Mouse (Mus musculus): ENCODE measurements around the gene Rpa3. TPM values are rescaled to one million over a fixed set of nuclear protein-coding genes. Genes with fewer than 3 reads are reported as not detected.

The Rpa3 gene
- 57.1 and 60.7 TPM in 2 replicates for polyA plus RNA-seq (2012; rRNA removed)

DNA sequence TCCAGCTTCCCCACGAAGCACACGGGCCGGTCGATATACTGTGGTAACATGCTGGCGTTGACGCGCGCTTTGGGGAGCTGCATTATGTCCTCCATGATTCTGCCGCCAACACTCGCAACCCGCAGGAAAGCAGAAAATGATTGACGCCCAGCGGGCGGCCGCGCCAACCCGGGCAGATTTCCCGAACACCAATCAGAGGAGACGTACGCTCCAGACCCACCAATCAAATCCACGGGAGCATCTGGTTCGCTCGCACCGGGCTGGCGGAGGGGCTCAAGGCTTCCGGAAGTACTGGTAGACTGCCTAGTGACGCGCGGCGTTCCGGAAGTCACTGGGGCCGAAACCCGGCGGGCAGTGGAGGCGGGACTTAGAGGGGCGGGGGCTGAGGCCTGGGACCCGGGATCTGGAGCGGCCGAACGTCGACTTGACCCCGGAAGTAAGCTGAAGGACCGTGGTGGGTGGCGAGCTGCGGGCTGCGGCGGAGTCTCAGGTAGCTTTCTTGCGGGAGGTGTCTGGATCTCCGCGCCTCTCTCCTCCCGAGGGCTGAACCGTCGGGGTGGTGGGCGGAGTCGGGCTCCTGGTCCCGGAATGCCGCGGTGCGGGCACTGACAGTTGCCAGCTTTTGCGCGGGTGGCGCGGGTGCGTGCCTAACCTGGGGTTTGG, at the start of gene Rpa3, which contains the start of the genes Umad1 and Gm45062:
TSS of gene Rpa3 (minus strand) at position 170 of the 663 bp plus-strand sequence.
TSS of gene Umad1 (plus strand) at position 285 of the 663 bp plus-strand sequence.
TSS of gene Gm45062 (plus strand) at position 447 of the 663 bp plus-strand sequence.

DNA sequence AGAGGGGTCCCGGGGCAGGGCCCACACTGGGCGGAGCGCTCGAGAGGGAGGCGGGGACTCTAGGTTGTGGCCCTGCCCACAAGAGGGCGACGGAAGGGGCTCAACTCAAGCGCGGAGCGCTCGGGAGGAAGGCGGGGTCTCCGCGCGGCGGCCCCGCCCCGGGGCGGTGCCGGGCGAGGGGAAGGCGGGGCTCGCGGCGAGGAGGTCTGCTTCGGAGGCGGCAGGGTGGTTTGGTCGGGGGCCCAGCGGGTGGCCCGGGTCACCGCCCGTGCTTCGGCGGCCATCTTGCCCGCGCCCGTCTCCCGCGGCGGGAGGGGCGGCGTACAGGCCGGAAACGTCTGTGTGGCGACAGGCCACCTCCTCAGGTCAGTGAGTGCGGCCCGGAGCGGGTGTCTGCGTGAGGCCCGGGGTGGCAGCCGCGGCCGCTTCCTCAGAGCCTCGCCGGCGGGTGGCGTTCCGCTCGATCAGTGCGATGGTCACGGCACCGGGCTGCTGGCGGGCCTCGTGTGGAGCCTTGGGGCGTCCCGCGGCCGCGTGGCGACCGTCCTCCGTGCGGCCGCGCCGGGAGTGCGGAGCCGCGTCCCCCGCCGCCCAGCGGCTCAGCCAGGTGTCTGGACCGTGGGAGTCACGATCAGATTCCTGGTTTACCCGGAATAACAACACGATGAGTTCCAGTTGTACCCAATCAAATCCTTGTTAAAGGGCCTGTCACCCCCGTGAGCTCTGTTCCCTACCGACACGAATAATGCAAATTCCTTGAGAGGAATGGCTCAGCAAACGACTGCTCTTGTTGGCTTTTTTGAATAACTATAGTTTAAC, 49.7 kb downstream of the Rpa3 start, which contains the start of gene Mios:
TSS of gene Mios (plus strand) at position 176 of the 819 bp plus-strand sequence.

Other genes starting within 250 kb of the Rpa3 start
- gene Col28a1, start 66.6 kb downstream of the Rpa3 start, polyA plus RNA-seq (2012; rRNA removed) = 0.03 and 0.06 TPM in 2 replicates
- 5.8 and 5.9 TPM in 2 replicates for gene Mios, start 50.0 kb downstream of the Rpa3 start, polyA plus RNA-seq (2012; rRNA removed)
- gene Umad1, start 115 bp upstream of the Rpa3 start, polyA plus RNA-seq (2012; rRNA removed) = 7.2 and 9.5 TPM in 2 replicates
- 1.7 and 2.4 TPM in 2 replicates for gene Gm45062, start 277 bp upstream of the Rpa3 start, polyA plus RNA-seq (2012; rRNA removed)